Mouse (Mus musculus): Measurements from ENCODE around the gene Pex1. TPM values are rescaled to one million over a fixed set of nuclear protein-coding genes. Genes with fewer than 3 reads are reported as not detected.
A peak's percentile ranks its signal among the peaks of the same experiment; 100 is the strongest.

The Pex1 gene
- total and polyA plus RNA-seq, 2 experiments from 2014 or later = 7.9 to 8.4 TPM

DNA sequence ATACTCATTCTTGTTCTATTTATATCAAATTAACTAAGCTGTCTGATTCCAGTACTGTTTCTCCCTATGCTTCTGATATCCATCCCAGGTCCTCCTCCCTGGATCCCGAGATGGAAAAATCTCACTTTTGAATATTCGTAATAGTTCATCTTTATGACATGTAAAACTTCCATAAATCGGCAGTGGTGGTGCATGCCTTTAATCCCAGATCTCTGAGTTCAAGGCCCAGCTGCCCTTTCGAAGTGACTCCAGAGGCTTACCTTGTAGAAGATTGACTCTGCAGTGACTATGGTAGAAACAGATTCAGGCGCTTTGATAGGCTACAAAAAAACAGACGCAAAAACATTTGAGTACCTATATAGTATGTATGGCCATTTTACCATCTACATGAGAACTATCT, 48.8 kb downstream of the Pex1 start:
- 88% methylated on average over 6 of the region's 6 CpGs for WGBS
- Histone ChIP-seq H3K36me3 (replicated peaks; ENCODE audit: control insufficient read depth, insufficient read depth, low read length) (peaks cover 44% of the 10 kb centered on the region), H3K9me3 (replicated peaks; ENCODE audit: control insufficient read depth, low read length) (no peaks in the 10 kb centered on the region), H3K4me2 (ENCODE audit: low read depth, low read length) (no peak overlapping the region), H3K27me3 (ENCODE audit: control insufficient read depth, insufficient read depth, low read length) (no peaks in the 10 kb centered on the region), H3K9ac (replicated peaks; ENCODE audit: low read depth, low read length) (no peak overlapping the region), H3K4me1 (ENCODE audit: control insufficient read depth, insufficient read depth) (0 out of 2 replicates have a peak, but pooled peaks cover 6% of the 10 kb centered on the region), H3K4me3 (ENCODE audit: low read depth, low read length) (no peak overlapping the region), H3K27ac (ENCODE audit: low read depth) (no peak overlapping the region)
- ATAC-seq (ENCODE audit: insufficient read depth, low read depth) (no peak), DNase-seq (ENCODE audit: low spot score) (no peak)
- TF ChIP-seq EP300 (IDR thresholded peaks at IDR 0.05; ENCODE audit: low read depth) (no peak), CTCF (IDR thresholded peaks at IDR 0.05; ENCODE audit: low read depth) (no peak)

GRCm38 (mm10) chr5:3645326-3645725, 49.5 kb downstream of the Pex1 start:
- no peak overlapping the region for H3K9ac ChIP-seq (replicated peaks; ENCODE audit: low read depth, low read length)
- H3K27ac ChIP-seq (ENCODE audit: low read depth) = no peak overlapping the region
- TF ChIP-seq CTCF (IDR thresholded peaks at IDR 0.05; ENCODE audit: low read depth) (no peak), EP300 (IDR thresholded peaks at IDR 0.05; ENCODE audit: low read depth) (no peak)
- 0 out of 2 replicates have a peak, but pooled peaks cover 6% of the 10 kb centered on the region for H3K4me1 ChIP-seq (ENCODE audit: control insufficient read depth, insufficient read depth)
- 82% methylated on average over 6 of the region's 6 CpGs for WGBS
- DNase-seq (ENCODE audit: low spot score) (no peak), ATAC-seq (ENCODE audit: insufficient read depth, low read depth) (no peak)
- H3K27me3 ChIP-seq (ENCODE audit: control insufficient read depth, insufficient read depth, low read length) = no peaks in the 10 kb centered on the region
- no peak overlapping the region for H3K4me2 ChIP-seq (ENCODE audit: low read depth, low read length)
- no peak overlapping the region for H3K4me3 ChIP-seq (ENCODE audit: low read depth, low read length)
- H3K9me3 ChIP-seq (replicated peaks; ENCODE audit: control insufficient read depth, low read length) = no peaks in the 10 kb centered on the region
- peaks cover 39% of the 10 kb centered on the region for H3K36me3 ChIP-seq (replicated peaks; ENCODE audit: control insufficient read depth, insufficient read depth, low read length)

DNA sequence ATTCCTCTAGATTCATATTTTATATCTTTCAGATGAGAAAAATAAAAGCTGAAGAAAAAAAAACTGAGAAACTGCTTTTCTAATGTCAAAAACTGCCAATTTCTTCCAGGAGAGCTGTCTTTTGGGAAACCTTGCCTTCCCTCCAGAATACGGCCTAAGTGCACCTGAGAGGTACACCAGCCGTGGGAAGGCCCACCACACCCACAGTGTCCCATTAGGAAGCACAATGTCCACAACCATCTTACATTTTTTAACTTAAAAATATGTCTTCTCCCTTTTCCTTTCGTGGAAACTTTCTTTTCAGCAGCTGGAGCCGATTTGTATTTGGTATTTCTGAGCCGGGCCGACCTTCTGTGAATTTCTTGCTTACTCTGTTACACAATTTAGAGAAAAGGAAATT, 50.7 kb downstream of the Pex1 start:
- no peak for ATAC-seq (ENCODE audit: insufficient read depth, low read depth)
- H3K36me3 ChIP-seq (replicated peaks; ENCODE audit: control insufficient read depth, insufficient read depth, low read length) = peaks cover 30% of the 10 kb centered on the region
- no peaks in the 10 kb centered on the region for H3K9me3 ChIP-seq (replicated peaks; ENCODE audit: control insufficient read depth, low read length)
- no peak for DNase-seq (ENCODE audit: low spot score)
- 0 out of 2 replicates have a peak, but pooled peaks cover 6% of the 10 kb centered on the region for H3K4me1 ChIP-seq (ENCODE audit: control insufficient read depth, insufficient read depth)
- H3K4me2 ChIP-seq (ENCODE audit: low read depth, low read length) = peak overlapping the region; percentile 83
- peak overlapping the region; percentile 55; the same call in 1 of the 2 replicates for H3K27ac ChIP-seq (ENCODE audit: low read depth)
- WGBS = 20% methylated on average over 6 of the region's 6 CpGs
- peak overlapping the region; percentile 96 for H3K4me3 ChIP-seq (ENCODE audit: low read depth, low read length)
- no peak for TF ChIP-seq EP300 (IDR thresholded peaks at IDR 0.05; ENCODE audit: low read depth)
- no peak for TF ChIP-seq CTCF (IDR thresholded peaks at IDR 0.05; ENCODE audit: low read depth)
- H3K9ac ChIP-seq (replicated peaks; ENCODE audit: low read depth, low read length) = peak overlapping the region; percentile 95
- H3K27me3 ChIP-seq (ENCODE audit: control insufficient read depth, insufficient read depth, low read length) = no peaks in the 10 kb centered on the region

DNA sequence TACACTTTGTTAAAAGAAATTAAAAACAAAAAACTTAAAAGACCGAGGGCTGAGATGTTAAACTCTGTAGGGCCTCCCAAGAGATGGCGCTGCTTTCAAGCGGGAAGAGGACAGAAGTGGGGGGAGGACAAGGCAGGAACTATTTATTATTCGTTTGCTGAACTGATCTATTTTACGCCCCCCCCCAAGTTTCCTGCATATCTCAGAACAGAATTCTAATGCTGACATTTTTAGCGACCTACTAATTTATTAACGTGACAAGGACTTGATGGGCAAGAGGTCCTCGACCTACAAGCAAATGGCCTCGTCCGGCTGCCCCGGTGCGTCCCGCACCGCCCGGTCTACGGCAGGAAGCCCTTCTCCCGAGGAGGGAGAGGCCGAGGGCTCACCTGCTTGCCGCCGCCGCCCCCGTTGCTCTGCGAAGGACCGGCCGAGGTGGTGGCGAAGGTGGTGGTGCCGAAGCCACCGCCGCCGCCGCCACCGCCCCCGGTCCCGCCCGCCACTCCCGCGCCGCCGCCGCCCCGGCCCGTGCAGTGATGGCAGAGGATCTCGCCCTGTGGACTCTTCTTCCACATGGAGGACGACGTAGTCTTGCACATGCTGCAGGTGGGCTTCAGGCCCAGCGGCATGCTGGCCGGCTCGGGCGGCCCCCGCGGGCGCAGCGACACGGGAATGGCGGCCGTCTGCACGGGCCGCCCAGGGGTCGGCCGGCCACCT, 51.3 kb downstream of the Pex1 start:
- H3K4me1 ChIP-seq (ENCODE audit: control insufficient read depth, insufficient read depth) = 0 out of 2 replicates have a peak, but pooled peaks cover 6% of the 10 kb centered on the region
- DNase-seq (ENCODE audit: low spot score) (peak; percentile 77), ATAC-seq (ENCODE audit: insufficient read depth, low read depth) (peak; percentile 40)
- peak overlapping the region; percentile 90 for H3K27ac ChIP-seq (ENCODE audit: low read depth)
- H3K36me3 ChIP-seq (replicated peaks; ENCODE audit: control insufficient read depth, insufficient read depth, low read length) = peaks cover 24% of the 10 kb centered on the region
- peak overlapping the region; percentile 83 for H3K4me2 ChIP-seq (ENCODE audit: low read depth, low read length)
- H3K27me3 ChIP-seq (ENCODE audit: control insufficient read depth, insufficient read depth, low read length) = no peaks in the 10 kb centered on the region
- TF ChIP-seq EP300 (IDR thresholded peaks at IDR 0.05; ENCODE audit: low read depth) (no peak), CTCF (IDR thresholded peaks at IDR 0.05; ENCODE audit: low read depth) (peak; percentile 63)
- H3K9ac ChIP-seq (replicated peaks; ENCODE audit: low read depth, low read length) = peak overlapping the region; percentile 95
- H3K4me3 ChIP-seq (ENCODE audit: low read depth, low read length) = peak overlapping the region; percentile 96
- under 1% methylated on average over 40 of the region's 60 CpGs for WGBS
- H3K9me3 ChIP-seq (replicated peaks; ENCODE audit: control insufficient read depth, low read length) = no peaks in the 10 kb centered on the region

- Histone ChIP-seq H3K4me1 (ENCODE audit: control insufficient read depth, insufficient read depth) (0 out of 2 replicates have a peak, but pooled peaks cover 6% of the 10 kb centered on the region), H3K4me2 (ENCODE audit: low read depth, low read length) (peak overlapping the region; percentile 83), H3K27me3 (ENCODE audit: control insufficient read depth, insufficient read depth, low read length) (no peaks in the 10 kb centered on the region), H3K9me3 (replicated peaks; ENCODE audit: control insufficient read depth, low read length) (no peaks in the 10 kb centered on the region), H3K36me3 (replicated peaks; ENCODE audit: control insufficient read depth, insufficient read depth, low read length) (peaks cover 18% of the 10 kb centered on the region), H3K27ac (ENCODE audit: low read depth) (peak overlapping the region; percentile 90), H3K9ac (replicated peaks; ENCODE audit: low read depth, low read length) (peak overlapping the region; percentile 95), H3K4me3 (ENCODE audit: low read depth, low read length) (peak overlapping the region; percentile 96)
- WGBS = under 1% methylated on average over 31 of the region's 46 CpGs
- ATAC-seq (ENCODE audit: insufficient read depth, low read depth) (peak; percentile 96), DNase-seq (ENCODE audit: low spot score) (peak; percentile 86)
- TF ChIP-seq EP300 (IDR thresholded peaks at IDR 0.05; ENCODE audit: low read depth) (no peak), CTCF (IDR thresholded peaks at IDR 0.05; ENCODE audit: low read depth) (no peak)
Measured at GRCm38 (mm10) chr5:3647708-3648121, 51.8 kb downstream of the Pex1 start.
